Comparison of ENCODE assay signal across 15 mouse cellular contexts in the genomic region with DNA sequence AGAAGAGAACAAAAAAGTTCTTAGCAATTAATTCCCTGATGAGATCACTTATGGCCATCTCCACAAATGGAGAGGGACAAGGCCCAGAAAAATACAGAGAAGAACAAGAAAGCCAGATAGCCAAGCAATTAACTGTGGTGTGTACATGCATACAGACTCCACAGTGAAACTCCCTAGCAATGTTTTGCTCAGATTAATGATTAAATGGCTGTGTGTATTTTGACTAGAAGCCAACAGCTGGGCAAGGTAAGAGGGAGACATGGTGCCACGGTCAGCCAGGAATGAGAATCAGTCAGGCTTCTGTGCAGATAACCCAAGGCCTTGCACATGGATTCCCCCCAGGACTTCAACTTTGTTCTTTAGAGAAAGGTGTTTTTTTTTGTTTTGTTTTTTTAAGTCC. TPM values are rescaled to one million over a fixed set of nuclear protein-coding genes. Genes with fewer than 3 reads are reported as not detected.
A peak's percentile ranks its signal among the peaks of the same experiment; 100 is the strongest.
DNase-seq lines count a peak whose midpoint lies in the region; ATAC-seq and TF ChIP-seq lines count a peak whose summit lies in the region.
"Had no signal": no experiment of that assay in that cellular context is flagged by ENCODE, and none has a peak within 500 bp of the region (broad histone marks: within the 10 kb centered on the region; RNA-seq: fewer than 3 reads in every experiment).

No protein-coding gene starts in this region.

- H3K9me3 ChIP-seq in lung, embryonic 15.5 days = no peaks in the 10 kb centered on the region
- no peaks in the 10 kb centered on the region for H3K9me3 ChIP-seq in liver, embryonic 11.5 days (ENCODE audit: control insufficient read depth, low read length)
- no peaks in the 10 kb centered on the region for H3K9me3 ChIP-seq in stomach, postnatal 0 days (ENCODE audit: control insufficient read depth, low read length)

- no peaks in the 10 kb centered on the region for H3K36me3 ChIP-seq in lung, embryonic 15.5 days
- H3K36me3 ChIP-seq in liver, embryonic 11.5 days (ENCODE audit: control insufficient read depth, insufficient read depth, low read length) = no peaks in the 10 kb centered on the region
- no peaks in the 10 kb centered on the region for H3K36me3 ChIP-seq in stomach, postnatal 0 days (ENCODE audit: control insufficient read depth, insufficient read depth, low read length)

- no peaks in the 10 kb centered on the region for H3K27me3 ChIP-seq in lung, embryonic 15.5 days
- H3K27me3 ChIP-seq in liver, embryonic 11.5 days (replicated peaks; ENCODE audit: control insufficient read depth, insufficient read depth, low read length) = no peaks in the 10 kb centered on the region
- H3K27me3 ChIP-seq in stomach, postnatal 0 days (ENCODE audit: control insufficient read depth, insufficient read depth, low read length) = no peaks in the 10 kb centered on the region

- no peak for TF ChIP-seq CTCF in stomach, postnatal 0 days (IDR thresholded peaks at IDR 0.05; ENCODE audit: low read depth)

- H3K4me2 ChIP-seq in lung, embryonic 15.5 days = no peak overlapping the region
- H3K4me2 ChIP-seq in liver, embryonic 11.5 days = no peak overlapping the region
- no peak overlapping the region for H3K4me2 ChIP-seq in stomach, postnatal 0 days (replicated peaks; ENCODE audit: low read depth)
- H3K4me2 ChIP-seq: hindbrain, embryonic 14.5 days; midbrain, embryonic 11.5 days had no signal

- ATAC-seq in lung, embryonic 15.5 days (ENCODE audit: borderline replicate concordance, extremely low read depth, low FRiP score, low TSS enrichment) = no peak
- no peak for ATAC-seq in liver, embryonic 11.5 days (replicated peaks; ENCODE audit: low FRiP score)
- peak; percentile 82 for ATAC-seq in stomach, postnatal 0 days (ENCODE audit: low FRiP score, low TSS enrichment)

- H3K4me3 ChIP-seq in lung, embryonic 15.5 days = no peak overlapping the region
- H3K4me3 ChIP-seq in liver, embryonic 11.5 days (ENCODE audit: low read depth, low read length) = no peak overlapping the region
- H3K4me3 ChIP-seq in stomach, postnatal 0 days (ENCODE audit: low read depth, low read length) = no peak overlapping the region
- H3K4me3 ChIP-seq: erythroblast, embryonic 14.5 days had no signal

- no peak overlapping the region for H3K9ac ChIP-seq in lung, embryonic 15.5 days
- H3K9ac ChIP-seq in liver, embryonic 11.5 days (ENCODE audit: low read depth, low read length) = no peak overlapping the region
- H3K9ac ChIP-seq in stomach, postnatal 0 days (ENCODE audit: low read length) = no peak overlapping the region
- H3K9ac ChIP-seq: hindbrain, embryonic 14.5 days; liver, embryonic 14.5 days had no signal

- peak overlapping the region; percentile 35 for H3K27ac ChIP-seq in lung, embryonic 15.5 days
- peak overlapping the region; percentile 51 for H3K27ac ChIP-seq in liver, embryonic 11.5 days (ENCODE audit: low read depth, low read length)
- H3K27ac ChIP-seq in stomach, postnatal 0 days (replicated peaks) = 0 out of 2 replicates have a peak overlapping the region, but pooled peaks have one; percentile 30
- H3K27ac ChIP-seq: hindbrain, embryonic 14.5 days had no signal

- H3K4me1 ChIP-seq in lung, embryonic 15.5 days = peaks cover 21% of the 10 kb centered on the region
- H3K4me1 ChIP-seq in liver, embryonic 11.5 days (replicated peaks; ENCODE audit: control insufficient read depth, insufficient read depth, low read length) = peaks cover 22% of the 10 kb centered on the region
- no peaks in the 10 kb centered on the region for H3K4me1 ChIP-seq in stomach, postnatal 0 days (replicated peaks; ENCODE audit: control insufficient read depth, insufficient read depth)

- TF ChIP-seq EP300 in stomach, postnatal 0 days (optimal IDR thresholded peaks at IDR 0.05) = no peak

- no peak for DNase-seq in lung, postnatal 14 days
- DNase-seq in kidney, adult 9 months = peak; percentile 95
- DNase-seq in liver, embryonic 11.5 days (ENCODE audit: low spot score) = no peak
- DNase-seq in stomach, postnatal 0 days (ENCODE audit: low spot score) = peak; percentile 50
- no peak for DNase-seq in ovary, postnatal 10 days (ENCODE audit: low spot score)
- DNase-seq in cerebellum, postnatal 25 days = no peak
- DNase-seq in layer of hippocampus, postnatal 36 days = no peak
- DNase-seq: adrenal gland, adult 8-10 months; cerebellum, adult 9-11 months; right cerebral cortex, postnatal 25 days had no signal

- WGBS in lung, embryonic 15.5 days = 17% methylated on average over 1 of the region's 1 CpGs
- WGBS in liver, embryonic 11.5 days = 56% methylated on average over 1 of the region's 1 CpGs
- WGBS in stomach, postnatal 0 days = 30% methylated on average over 1 of the region's 1 CpGs

RNA-seq across cellular contexts. Expression of a gene that starts 41.4 kb away (rescaled TPM):
- 27.1 and 32.2 TPM in 2 replicates for polyA plus RNA-seq in lung, embryonic 15.5 days (2015; fragmentation: Nextera tagmentation; extraction: Ambion mirVana)
- polyA plus RNA-seq in liver, embryonic 11.5 days (2014; fragmentation: Nextera tagmentation; extraction: Ambion mirVana) = 32.4 and 39.9 TPM in 2 replicates
- 28.4 and 32.9 TPM in 2 replicates for polyA plus RNA-seq in stomach, postnatal 0 days (2015; fragmentation: Nextera tagmentation; extraction: Ambion mirVana)
- total RNA-seq in layer of hippocampus, postnatal 36 days (2021) = 10 to 100 TPM; 68.3 to 77.4 TPM

Comparison
In these comparisons a context has a peak if more than half of its experiments do, and no peak if none do; other contexts are left out.
1. DNase-seq: peak in kidney, adult 9 months (single experiment) and stomach, postnatal 0 days (single experiment); none in lung, postnatal 14 days (single experiment), liver, embryonic 11.5 days (single experiment), ovary, postnatal 10 days (single experiment), cerebellum, postnatal 25 days (0 of 2) and layer of hippocampus, postnatal 36 days (0 of 2).
2. Peak in every context shown above with its lines, with median percentiles within 50 percentile points of each other: H3K27ac ChIP-seq.